Mouse (Mus musculus) cerebellum, adult 2 months (tissue): Measurements from ENCODE around the gene Dlgap4.

ENCODE experiments used
- CTCF ChIP-seq: fragments of 200-500 bp; IDR thresholded peaks from 2 replicates; pipeline ENCODE4 v1.5.1; 2011; ENCODE audit warnings: low read depth, mild to moderate bottlenecking, control low read depth, low read length, moderate library complexity, borderline replicate concordance; ENCODE audit not compliant: insufficient read depth
- POLR2A ChIP-seq: fragments of 200-500 bp; IDR thresholded peaks from 2 replicates; pipeline ENCODE4 v1.6.1; 2011; ENCODE audit warnings: low read length, control low read depth, borderline replicate concordance; ENCODE audit not compliant: insufficient read depth

DNA sequence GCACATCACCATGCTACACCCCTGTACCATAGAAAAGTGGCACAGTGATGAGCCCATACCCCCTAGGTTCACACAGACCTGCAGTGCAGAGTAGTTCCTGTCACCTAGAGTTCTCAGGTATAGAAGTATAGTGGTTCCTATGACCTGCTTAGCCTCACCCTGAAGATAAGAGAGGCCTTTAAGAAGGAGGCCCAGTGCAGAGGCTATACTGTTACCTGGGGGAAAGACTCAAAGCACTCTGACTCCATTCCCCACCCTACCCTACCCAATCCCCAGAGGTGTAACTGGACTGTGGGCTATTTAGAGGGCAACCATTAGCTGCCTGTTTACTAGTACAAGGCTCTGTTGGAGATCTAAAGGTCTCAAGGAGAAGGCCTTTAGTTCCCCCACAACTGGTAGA lies 118.1 kb downstream of the Dlgap4 start:
- TF ChIP-seq CTCF = no peak
- no peak for TF ChIP-seq POLR2A
